Mouse (Mus musculus) heart, adult 11 months (tissue): ENCODE results near the gene Zfp748.
A peak's percentile ranks its signal among the peaks of the same experiment; 100 is the strongest.

ENCODE experiments used
- DNase-seq: peaks from one replicate; pipeline ENCODE4 v3.0.0; 2022

Gene Zfp748

DNA sequence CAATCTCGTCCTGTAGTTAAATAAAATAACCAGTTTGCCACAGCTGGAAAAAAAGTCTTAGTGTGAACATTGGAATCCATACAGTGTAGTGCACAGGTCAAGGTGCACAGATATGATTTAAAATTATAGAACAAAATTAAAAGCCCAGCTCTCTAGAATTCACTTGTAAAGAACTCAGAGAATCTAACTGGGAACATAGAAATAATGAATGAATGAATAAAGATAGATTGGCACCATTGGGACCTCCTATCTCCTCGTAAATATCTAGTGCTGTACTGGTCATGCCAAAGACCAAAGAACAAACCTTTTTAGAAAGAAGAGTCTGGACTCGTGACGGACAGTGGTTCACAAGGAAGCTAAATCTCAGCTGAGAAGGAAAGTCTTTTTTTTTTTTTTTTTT lies at the start of gene Zfp748:
Gene Zfp748, minus strand, starts transcription at position 101 of the 400 bp plus-strand sequence.
- DNase-seq: no peak

DNA sequence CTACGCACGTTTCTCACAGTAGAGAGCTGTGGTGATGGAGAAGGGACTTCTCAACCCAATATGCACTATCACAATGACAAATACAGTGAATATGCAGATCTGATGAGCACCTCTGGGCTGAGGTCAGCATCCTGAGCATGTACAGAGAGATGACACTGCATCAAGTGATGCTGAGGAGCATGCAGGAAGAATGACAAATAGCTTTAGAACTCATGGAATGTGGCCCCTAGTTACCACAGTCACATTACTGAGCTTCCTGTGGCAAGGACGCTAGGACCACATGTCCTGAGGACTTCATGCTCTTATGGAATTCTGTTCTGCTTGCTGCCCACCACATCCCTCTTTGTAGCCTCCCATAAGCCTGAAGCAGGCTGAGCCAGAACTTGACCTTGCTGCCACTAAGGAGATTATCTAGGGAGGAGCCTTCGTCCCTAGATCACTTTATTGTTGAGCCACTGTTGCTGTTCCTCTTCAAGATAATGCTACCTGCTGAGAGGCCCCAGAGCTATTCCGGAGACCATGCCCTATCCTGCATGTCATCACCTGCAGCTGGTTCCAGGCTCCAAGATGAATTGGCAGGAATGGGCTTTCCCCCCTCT lies 19.1 kb upstream of the Zfp748 start:
- DNase-seq: no peak

- DNase-seq: peak; percentile 99
Measured at GRCm38 (mm10) chr13:67552505-67553346, 904 bp downstream of the Zfp748 start.

DNA sequence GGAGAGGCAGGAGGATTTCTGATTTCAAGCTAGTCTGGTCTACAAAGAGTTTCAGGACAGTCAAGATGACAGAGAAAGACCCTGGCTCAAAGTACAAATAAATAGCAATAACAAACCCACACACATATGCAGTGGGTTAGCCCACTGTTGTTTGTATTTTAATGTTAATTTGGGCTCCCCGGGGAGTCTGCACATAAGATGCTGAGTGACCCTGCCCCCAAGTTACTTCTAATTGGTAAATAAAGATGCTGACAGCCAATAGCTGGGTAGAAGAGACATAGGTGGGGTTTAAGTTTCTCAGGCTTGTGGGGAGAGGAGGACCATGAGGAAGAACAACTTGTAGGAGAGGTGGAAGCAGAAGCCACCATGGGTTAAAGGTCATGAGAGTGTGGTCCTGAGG lies 7.7 kb downstream of the Zfp748 start:
- DNase-seq: no peak

GRCm38 (mm10) chr13:67527049-67527730 lies 26.4 kb downstream of the Zfp748 start:
- no peak for DNase-seq

GRCm38 (mm10) chr13:67525753-67526410 lies 27.7 kb downstream of the Zfp748 start, which contains the start of the genes Gm26965 and Zfp87:
Gm26965 (minus strand) TSS chr13:67526151.
Zfp87 (minus strand) TSS chr13:67526177.
- peak; percentile 99 for DNase-seq

GRCm38 (mm10) chr13:67500908-67501307 lies 52.7 kb downstream of the Zfp748 start:
- DNase-seq: no peak

GRCm38 (mm10) chr13:67500084-67500719 lies 53.4 kb downstream of the Zfp748 start, which contains the start of gene Zfp58:
Zfp58 (minus strand) TSS chr13:67500555.
- peak; percentile 99 for DNase-seq

GRCm38 (mm10) chr13:67495631-67496030 lies 58.0 kb downstream of the Zfp748 start:
- no peak for DNase-seq
